Mouse (Mus musculus) thymus, adult 2 months (tissue): ENCODE results near the gene Rims3.

Experiments
- CTCF ChIP-seq: fragments of 200-500 bp; IDR thresholded peaks from 2 replicates; pipeline ENCODE4 v1.5.1; 2012; ENCODE audit warnings: mild to moderate bottlenecking, control low read depth, low read length, moderate library complexity, borderline replicate concordance; ENCODE audit not compliant: control insufficient read depth, poor library complexity, insufficient read depth; ENCODE audit errors: extremely low read depth
- POLR2A ChIP-seq: fragments of 200-500 bp; IDR thresholded peaks from 2 replicates; pipeline ENCODE4 v1.6.1; 2012; ENCODE audit warnings: mild to moderate bottlenecking, low read length, control low read depth, moderate library complexity; ENCODE audit not compliant: control insufficient read depth, poor library complexity, insufficient read depth; ENCODE audit errors: extremely low read depth

DNA sequence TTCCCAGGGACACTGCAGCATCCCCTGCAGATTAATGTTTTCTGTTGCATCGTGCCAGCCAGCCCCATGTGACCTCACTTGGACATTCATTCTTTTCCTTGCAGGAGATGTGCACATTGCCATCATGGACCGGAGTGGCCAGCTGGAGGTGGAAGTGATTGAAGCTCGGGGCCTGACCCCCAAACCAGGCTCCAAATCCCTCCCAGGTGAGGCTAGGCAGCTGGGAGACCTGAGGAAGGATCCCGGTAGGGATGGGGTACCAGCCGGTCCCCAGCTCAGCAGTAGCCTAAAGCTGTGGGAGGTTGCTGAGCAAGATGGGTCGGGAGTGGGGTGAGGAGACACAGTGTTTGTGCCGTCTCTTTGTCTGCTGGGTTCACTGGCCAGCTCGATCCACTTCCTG lies 34.3 kb downstream of the Rims3 start:
- TF ChIP-seq POLR2A (no peak), CTCF (no peak)
